Mouse (Mus musculus): ENCODE measurements around the gene Grm8.

Grm8 gene

DNA sequence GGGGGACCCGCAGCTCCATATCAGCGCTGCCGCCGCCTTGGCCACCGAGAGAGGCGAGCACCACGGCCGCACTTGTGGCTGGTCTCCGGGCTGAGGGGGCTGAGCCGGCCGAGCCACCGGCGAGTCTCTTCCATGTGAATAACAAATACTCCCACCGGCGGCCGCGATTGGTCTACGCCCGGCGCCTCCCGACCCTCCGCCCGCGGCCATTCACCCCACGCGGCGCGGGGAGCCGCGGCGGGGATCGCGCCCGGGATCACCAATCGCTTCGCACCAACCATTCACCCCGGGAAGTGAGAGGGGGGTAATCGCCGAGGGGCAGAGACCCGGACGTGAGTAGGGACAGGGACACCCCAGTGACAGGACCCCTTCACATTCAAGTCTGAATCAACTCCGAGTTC is at the start of gene Grm8:
Gene Grm8 (minus strand): TSS at position 178 of the 401 bp plus-strand sequence.
- no peak for DNase-seq (ENCODE audit: low spot score in 2 of 2)

DNA sequence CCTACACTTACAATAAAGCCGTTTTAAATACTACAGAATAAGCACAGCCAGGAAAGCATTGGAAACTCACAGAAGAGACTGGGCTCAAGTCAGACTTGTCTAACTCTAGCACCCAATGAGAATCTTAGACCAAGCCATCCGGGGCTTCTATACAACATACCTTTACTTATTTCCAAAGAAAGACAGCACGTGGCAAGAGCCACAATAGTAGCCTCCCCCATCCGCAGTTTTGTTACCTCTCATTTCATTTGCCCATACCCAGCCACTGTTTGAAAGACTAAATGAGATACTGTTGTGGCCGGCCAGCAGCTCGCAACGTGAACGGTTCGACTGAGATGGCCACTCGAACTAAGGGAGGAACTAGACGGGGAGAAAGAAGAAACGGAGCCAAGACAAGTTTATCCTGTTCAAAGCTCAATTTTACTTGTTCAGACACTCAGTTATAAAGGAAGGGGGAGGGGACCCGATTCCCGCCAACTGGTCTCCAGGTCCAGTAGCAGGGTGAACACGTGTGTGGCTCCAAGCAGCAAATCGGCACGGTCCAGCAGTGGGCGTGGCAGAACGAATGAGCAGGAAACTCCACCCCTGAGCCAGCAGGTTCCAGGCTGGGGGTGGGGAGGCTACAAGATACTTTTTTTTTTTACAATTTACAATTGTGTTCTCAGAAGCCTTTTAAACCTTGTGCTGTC is 35.0 kb upstream of the Grm8 start:
- no peak for DNase-seq (ENCODE audit: low spot score in 2 of 2)

DNA sequence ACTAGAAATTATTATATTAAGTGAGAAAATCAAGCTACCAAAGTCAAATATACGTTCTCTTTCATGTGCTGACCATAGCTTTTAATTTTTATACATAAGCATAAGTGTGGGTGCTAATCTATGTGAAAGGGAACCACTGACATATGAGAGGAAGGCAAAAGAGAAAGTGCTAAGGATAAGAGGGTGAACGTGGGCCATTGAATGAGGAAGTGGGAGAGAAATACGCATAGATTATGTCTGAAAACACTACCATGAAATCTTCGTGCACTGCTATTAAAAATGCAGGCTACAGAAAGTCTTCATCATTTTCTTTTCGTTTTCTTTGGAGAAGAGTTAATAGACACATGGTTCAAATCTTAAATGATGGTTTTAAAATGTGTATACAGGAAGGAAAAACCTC is 25.4 kb upstream of the Grm8 start:
- DNase-seq (ENCODE audit: low spot score in 2 of 2), result no peak

DNA sequence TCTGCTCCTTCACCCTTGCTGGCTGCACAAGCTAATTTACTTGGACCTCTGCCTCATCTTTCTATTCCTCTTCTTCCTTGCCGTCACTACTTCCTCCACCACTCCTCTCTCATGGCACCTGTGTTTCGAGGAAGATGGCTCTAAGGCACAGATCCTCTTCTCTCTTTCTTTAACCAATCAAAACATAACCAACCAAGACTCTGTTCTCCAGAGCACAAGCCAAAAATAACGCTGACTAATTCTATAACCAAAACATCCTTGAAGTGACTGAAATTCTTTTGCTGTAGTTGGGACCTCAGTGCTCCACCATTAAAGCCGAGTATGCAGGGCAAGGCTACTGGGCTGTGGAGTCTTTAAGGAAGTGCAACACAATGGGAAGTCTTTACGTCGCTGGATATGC is 11.5 kb upstream of the Grm8 start:
- DNase-seq (ENCODE audit: low spot score in 2 of 2), result no peak

DNA sequence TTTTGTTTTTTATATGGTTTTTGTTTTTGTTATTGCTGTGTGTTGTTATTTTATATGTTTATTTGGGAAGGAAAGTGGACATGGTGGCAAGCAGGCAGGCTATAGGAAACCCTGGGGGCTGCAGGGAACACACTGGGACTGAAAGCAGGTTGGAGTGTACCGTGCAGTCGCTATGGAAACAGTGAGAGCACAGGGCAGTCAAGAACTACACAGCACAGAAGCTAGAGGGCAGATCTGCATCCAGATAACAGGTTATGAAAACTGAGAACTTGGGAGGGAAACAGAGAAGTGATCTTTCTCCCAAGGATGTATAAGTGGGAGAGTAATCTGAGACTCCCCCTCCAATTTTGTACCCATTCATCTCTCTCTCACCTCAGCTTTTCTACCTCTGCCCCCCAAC is 7.4 kb upstream of the Grm8 start:
- no peak for DNase-seq (ENCODE audit: low spot score in 2 of 2)

DNA sequence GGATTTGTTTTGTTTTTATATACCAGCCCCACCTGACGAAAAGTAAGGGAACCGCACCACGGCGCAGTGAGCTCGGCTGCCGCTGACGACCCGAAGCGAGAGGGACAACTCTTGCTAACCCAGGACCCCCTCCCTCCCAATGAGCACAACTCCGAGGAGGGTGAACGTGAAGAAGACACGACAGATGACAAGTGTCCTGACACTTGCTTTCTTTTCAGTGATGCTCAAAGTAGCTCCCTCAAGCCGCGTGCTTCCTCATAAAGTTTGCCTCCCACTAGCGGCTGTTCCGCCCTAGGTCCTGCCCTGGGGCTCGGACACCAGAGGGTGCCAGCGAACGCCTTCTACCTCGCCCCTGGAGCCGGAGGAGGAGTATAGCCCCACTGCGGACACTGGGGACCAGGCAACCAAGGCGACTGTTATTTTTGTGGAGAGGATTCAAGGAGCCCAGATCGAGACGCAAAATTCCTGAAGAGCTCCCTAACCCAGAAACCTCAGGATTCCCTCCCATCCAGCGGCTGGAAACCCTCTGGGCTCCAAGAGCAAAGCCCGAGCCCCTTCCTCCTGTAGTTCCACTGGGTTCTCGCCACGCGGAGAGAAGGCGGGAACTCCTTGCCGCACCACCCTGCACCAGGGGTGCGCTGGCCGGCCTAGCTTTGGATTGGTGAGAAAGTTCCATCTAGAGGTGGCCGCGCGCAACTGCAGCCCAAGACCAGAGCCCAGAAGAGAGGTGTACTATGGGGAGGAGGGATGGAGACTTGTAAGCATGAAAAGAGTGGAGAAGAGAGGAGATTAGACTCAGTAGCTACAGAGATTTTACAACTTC is 644 bp upstream of the Grm8 start:
- DNase-seq (ENCODE audit: low spot score in 2 of 2), result peak; percentile 46 to 92

DNA sequence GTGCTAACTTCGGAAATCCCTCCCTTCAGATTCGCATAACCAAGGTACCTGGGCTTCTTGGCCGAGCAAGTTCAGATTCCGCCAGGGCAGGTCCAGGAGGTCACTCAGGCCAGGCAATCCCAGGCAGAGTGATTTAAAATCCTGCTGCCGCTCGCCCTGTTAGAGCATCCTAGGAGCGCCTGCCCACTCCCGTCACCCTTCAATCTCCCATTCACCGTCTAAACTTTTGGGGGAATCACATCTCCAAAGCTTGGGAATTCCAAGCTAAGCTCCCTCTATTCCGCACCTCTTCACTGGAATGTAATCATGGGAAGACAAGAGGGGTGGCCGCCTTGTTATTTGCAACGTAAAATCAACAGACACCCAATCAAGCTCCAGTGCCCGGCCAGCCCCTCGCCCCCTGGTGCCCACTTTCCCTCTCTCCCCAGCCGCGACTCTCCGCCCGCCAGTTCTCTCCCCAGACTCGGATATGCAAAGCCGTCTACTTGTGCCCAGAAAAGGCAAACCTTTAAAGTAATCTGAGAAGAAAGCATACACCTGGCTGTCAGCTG is 652 bp downstream of the Grm8 start:
- no peak for DNase-seq (ENCODE audit: low spot score in 2 of 2)

DNA sequence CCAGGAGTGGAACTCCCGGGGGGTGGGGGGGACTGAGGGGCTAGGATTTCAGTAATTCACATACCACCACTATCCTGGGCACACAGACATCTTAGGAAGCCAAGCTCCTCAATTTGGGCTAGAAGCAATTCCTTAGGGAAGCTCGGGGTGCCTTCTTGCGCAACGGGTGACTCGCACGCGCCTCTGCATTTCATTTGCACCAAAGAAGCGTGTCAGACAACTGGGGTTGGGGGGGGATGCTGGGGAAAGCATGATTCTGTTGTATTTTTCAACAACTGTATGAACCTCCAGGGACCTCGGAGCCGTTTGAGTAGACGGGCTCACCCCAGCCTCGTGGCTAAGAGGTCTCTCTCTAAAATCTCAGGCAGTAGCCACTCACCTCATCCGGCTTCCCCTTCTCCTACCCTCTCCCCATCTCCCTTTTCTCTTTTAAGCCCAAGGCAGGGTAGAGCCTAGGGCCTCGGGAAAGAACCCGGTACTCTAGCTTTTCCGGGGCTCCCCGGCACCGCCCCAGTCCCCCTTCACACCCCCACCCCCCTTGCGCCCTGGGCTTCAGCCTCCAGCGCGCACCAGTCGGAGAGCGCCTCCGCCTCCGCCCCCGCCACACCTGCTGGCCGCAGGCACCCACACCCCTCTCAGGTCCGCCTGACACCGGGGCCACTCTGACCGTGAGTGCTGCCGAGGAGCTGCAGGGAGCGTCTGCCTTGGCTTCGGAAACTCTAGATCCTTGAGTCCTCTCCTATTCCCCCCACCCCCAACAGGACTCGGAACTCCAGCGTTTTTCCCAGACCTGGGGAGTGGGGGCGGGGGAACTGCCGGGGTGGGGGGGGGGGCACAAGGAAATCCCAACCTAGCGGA is 1.5 kb downstream of the Grm8 start:
- no peak for DNase-seq (ENCODE audit: low spot score in 2 of 2)

DNA sequence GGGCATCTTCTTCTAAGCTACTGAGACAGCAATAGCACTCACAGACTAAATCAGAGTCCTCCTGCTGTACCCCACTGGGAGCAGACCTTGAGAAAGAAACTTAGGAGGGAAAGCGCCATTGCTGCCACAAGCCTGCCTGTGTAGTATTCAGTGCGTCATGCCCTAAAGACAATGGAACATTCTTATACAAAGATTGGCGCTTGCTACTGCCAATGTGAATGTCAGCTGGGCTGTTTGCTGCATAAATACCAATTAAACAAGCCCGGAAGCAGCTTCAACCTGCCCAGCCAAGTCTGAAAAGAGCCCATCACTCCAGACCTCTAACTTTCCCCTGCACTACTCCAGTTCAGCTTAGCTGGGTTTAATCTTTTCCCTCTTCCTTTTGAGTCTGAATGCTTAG is 2.9 kb downstream of the Grm8 start:
- no peak for DNase-seq (ENCODE audit: low spot score in 2 of 2)

DNA sequence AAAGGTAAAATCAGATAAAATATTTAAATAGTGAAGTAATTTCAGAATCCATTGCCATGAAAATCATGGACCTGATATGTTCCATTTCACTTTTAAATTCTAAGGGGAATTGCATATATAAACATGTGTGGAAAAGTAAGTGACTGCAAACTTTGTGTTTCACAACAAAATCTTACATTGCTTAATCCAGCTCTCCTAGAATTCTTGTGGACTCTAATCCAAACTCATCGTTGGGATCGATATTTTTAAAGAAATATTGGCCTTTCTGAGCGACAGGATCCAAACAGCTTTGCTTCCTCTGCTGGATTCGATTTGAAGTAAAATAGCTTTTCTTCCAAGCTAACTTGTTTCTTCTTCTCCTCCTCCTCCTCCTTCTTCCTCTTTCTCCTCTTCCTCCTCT is 6.1 kb downstream of the Grm8 start:
- no peak for DNase-seq (ENCODE audit: low spot score in 2 of 2)

DNA sequence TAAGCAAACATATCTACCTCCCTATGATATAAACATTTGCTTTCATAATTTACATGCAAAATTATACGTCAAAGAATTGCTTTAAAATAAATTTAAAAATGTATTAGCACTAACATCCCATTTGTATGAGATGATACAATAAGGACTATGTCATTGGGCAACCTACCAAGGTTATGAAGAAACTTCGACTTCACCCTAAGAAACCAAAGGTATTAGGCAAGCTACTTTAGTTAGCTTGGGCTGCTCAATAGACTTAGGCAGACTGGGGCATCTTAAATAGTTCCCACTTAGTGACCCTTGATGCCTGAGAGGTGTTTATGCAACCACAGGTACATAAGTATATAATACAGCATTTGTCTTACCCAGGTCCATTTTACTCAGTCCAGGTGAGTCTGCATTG is 19.5 kb downstream of the Grm8 start:
- DNase-seq (ENCODE audit: low spot score in 2 of 2), result no peak

DNA sequence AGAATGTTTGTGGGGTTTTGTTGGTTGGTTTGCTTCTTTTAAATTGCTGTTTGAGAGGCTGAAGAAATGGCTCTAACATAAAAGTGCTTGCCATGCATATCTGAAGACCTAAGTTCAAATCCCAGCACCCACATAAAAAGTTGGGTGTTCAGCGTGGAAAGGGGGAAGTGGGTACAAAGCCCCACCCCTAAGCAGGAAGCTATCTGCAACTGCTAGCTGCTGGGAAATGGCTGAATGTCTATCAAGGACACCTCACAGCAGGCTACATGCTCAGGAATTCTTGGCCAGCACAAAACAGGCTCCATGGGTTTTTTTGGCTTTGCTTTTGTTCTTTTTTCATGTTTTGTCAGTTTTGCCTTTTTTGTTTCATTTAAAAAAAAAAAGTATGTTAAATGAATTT is 20.1 kb downstream of the Grm8 start:
- DNase-seq (ENCODE audit: low spot score in 2 of 2), result no peak

DNA sequence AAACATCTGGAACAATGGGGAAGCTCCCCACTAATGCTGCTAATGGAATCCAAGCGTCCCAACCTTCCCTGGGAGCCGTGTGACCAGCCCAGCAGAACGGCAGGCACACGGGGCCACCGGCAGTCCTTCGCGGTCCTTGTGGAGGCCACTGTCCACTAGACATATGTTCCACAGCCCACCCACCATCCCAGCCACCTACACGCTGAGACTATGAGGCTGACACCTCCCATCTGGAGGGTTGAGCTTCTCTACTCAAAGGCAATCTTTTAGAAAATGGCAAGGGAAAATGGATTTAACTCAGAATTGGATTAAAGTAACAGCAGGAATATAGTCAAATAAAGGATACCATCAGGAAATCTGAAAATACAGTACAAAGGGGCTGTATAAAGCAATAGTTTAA is 23.4 kb downstream of the Grm8 start:
- no peak for DNase-seq (ENCODE audit: low spot score in 2 of 2)

DNA sequence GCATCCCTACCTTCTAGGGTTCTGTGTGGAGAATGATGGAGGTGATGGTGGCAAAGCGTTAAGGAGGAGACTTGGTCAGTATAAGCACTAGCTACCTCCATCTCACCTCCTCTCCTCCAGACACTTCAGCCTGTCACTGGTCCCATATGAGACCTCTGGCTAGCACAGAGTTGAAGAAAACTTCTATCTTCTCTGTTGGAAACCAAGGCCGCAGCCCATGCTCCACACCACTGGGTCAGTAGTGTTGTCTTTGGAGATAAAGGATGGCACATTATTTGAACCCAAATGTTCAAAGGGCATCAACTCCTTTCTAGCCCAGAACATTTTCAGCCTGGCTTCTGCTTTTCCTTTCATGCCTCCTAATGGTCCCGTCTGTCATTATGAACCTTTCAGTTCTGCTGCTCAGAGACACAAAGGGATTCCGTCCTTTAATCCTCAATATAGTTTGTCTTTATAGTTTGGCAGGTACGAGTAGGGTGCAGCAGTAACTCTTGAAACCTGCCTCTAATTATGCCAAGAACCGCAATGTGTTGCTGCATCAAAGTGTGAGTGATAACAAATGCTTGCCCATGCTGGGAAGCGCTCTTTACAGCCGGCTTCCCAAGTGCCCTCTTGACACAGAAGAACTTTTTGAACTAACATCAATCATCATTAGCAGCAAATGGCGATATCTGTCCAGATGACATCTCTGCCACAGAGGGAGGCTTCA is 32.2 kb downstream of the Grm8 start:
- no peak for DNase-seq (ENCODE audit: low spot score in 2 of 2)

DNA sequence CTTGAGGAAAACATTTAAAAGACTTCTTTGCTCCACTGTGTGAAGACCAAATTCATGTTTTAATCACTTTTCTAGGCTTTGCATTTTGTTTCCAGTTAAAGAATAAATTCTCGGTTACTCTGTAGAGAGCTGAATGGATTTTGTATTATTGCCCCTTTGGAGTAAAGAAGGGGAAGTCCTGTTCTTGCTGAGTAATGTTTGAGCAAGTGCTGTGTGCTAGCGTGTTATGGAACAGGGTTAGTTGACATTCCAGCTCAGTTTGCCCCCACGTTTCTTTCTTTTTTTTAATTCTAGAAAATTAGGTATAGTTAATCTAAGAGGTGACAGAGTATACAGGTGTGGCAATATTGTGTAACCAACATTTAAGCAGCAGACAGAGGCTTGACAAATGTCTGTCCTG is 35.0 kb downstream of the Grm8 start:
- DNase-seq (ENCODE audit: low spot score in 2 of 2), result no peak

DNA sequence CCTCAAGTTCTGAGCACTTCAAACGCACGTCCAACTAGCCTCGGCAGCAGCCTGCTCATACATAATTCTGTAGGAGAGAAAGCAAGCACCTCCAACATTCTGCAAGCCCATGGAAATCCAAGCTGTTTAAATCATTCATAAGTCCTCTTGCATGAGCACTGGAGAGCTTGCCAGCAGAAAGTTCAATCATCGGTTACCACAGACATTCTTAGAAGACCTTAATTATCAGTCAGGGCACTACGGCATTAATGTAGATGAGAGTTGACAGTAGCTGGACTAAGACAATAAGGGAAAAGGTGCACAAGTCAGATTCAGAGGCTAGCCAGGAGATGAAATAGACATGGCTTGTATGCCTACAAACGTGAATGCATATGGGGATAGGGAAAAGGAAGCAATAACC is 42.5 kb downstream of the Grm8 start:
- no peak for DNase-seq (ENCODE audit: low spot score in 2 of 2)

DNA sequence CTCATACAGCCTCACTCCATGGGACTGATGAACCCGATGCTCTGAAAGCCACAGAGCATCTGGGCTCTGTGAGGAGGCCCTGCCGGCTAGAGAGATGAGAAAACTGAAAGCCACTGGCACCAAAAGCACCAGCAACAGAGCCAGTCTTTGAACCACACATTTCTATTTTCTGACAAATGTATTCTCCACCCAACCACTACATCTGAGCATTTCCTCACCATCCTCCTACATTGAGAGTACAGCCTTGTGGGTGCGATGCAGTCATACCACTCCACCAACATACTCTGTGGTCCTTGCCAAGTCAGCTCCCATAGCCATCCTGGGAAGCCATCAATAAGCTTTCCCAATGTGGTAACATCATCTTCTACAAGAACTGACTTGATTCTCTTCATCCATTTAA is 43.1 kb downstream of the Grm8 start:
- DNase-seq (ENCODE audit: low spot score in 2 of 2), result peak; percentile 50 to 55

DNA sequence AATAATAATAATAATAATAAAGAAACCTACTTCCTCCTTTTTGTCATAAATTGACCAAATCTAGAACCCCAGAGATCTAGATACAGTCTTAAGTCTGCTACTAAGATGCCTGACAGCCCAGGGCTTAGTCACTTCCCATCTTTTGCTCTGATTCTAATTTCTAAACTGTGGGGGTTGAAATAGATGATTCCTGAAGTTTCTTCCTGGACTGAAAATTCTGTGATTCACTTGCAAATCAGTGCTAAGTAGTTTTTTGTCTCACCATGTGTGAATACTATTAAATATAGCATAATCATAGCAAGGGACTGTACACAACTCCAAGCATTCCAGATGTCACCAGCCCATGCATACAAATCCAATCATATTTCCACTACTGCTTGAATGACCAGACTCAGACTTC is 44.0 kb downstream of the Grm8 start:
- DNase-seq (ENCODE audit: low spot score in 2 of 2), result peak in 1 of 2 experiments; percentile 10

DNA sequence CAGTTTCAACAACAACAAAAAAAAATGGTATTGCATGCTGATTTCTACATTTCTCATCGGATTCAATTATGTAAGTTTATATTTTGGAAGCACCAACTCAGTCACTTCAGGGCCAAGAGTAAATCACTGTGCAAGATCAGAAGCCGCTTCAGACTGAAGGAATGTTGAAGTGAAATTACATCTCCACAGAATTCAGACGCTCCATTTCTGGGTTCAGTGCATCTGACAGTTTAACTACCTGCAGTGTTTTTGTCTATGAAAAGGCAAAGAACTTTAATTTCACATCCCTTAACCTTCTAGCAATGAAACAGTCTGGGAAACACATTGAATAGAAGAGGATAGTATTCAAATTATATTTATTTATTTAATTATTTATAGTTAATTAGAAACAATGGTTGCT is 59.4 kb downstream of the Grm8 start:
- DNase-seq (ENCODE audit: low spot score in 2 of 2), result no peak

DNA sequence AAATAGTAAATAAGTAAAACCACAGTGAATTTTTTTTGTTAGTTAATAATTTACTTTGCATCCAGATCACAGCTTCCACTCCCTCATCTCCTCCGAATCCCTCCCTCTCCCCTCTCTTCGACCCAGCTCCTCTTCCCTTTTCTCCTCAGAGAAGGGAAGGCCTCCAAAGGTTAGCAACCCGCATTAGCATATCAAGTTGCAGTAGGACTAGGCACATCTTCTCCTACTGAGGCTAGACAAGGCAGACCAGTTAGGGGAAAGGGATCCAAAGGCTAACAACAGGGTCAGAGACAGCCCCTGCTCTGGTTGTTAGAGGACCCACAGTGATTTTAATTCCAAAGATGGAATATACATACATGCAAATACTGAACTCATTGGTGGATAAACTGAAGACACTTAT is 60.5 kb downstream of the Grm8 start:
- DNase-seq (ENCODE audit: low spot score in 2 of 2), result no peak

DNA sequence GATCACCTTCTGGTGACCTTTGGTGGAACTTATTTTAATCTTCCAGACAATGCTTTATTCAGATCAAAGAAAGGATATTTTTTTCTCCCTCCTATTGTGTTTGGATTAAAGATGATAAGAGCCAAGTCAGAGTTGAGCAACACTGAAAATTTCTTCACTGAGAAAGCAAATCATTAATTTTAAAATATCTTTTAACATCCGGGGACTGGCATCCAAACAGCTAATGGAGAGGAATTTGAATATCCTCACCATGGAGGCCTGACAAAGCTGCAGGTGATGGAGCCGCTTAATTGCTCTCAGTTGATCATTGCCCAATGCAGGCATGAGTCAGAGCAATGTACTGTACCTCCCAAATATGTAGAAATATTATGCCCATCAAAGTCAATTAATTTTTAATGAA is 83.0 kb downstream of the Grm8 start:
- DNase-seq (ENCODE audit: low spot score in 2 of 2), result no peak

DNA sequence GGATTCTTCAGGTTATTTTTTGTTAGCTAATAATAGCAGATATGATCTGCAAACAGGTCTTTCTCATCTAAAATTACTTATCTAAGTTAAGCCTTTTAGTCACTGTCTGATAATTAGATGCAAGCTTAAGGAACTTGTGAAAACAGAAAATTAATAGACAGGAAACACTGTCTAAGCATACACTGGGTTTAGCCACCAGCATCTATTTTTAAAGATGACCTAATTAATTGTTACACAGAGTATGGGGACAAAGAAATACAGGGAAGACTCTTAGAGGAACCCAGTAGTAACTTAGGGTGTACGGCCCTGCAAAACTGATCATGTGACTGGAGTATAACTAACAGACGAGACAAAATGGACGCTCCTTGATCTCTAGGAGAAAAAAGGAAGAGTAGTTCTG is 92.6 kb downstream of the Grm8 start:
- no peak for DNase-seq (ENCODE audit: low spot score in 2 of 2)
